Comparison of ENCODE assay signal across 1 mouse cellular context in genomic region chr10:127312356-127312676, GRCm38 (mm10).
TF ChIP-seq lines count a peak whose summit lies in the region.

No protein-coding gene starts in this region.

TF ChIP-seq in CH12.LX, 34 proteins besides CTCF, POLR2A, EP300 and RAD21 (continued from another document):
- TF ChIP-seq UBTF (IDR thresholded peaks at IDR 0.05; ENCODE audit: low read depth, low read length) (no peak), MYC (IDR thresholded peaks at IDR 0.05; ENCODE audit: low read depth, low read length) (peak; percentile 79; the same call in 1 of the 2 replicates), IRF4 (IDR thresholded peaks at IDR 0.05; ENCODE audit: low read depth, low read length) (no peak; the same call in 1 of the 2 replicates), ZNF384 (IDR thresholded peaks at IDR 0.05; ENCODE audit: low read depth, low read length) (no peak), SIN3A (IDR thresholded peaks at IDR 0.05; ENCODE audit: low read length) (peak; percentile 94), PAX5 (IDR thresholded peaks at IDR 0.05; ENCODE audit: low read length) (no peak), TCF12 (IDR thresholded peaks at IDR 0.05; ENCODE audit: low read depth, low read length) (no peak), ZMIZ1 (IDR thresholded peaks at IDR 0.05; ENCODE audit: low read depth, low read length) (no peak), CHD1 (IDR thresholded peaks at IDR 0.05; ENCODE audit: low read depth, low read length) (no peak), BHLHE40 (IDR thresholded peaks at IDR 0.05; ENCODE audit: low read depth, low read length) (no peak), KAT2A (IDR thresholded peaks at IDR 0.05; ENCODE audit: insufficient replicate concordance, low read length) (no peak), GABPA (IDR thresholded peaks at IDR 0.05; ENCODE audit: insufficient replicate concordance, low read depth, low read length) (no peak), JUN (IDR thresholded peaks at IDR 0.05; ENCODE audit: insufficient read depth, low read depth, low read length) (no peak)
TF ChIP-seq in CH12.LX: peak in this region for 7.
